ENCODE assay signal across 11 mouse cellular contexts in the genomic region with DNA sequence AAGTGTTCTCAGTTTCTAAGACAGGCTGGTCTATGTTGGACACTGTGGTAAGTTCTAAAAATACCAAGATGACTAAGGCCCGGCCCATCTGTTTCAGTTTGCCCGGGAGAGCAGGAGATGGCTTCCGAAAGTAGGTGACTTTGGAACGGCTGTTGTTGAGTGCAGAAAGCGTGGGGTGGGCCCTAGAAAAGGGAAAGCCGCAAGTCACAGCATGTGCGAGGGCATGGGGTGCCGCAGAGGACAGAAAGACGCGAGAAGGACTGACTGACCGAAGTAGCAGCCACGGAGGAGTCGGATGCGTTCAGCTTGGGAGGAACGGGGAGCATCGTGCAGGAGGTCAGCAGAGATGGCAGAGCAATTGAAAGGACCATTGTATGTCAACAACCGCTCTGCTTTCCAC. TPM values are rescaled to one million over a fixed set of nuclear protein-coding genes. Genes with fewer than 3 reads are reported as not detected.
DNase-seq lines count a peak whose midpoint lies in the region; ATAC-seq and TF ChIP-seq lines count a peak whose summit lies in the region.
"Had no signal": no experiment of that assay in that cellular context is flagged by ENCODE, and none has a peak within 500 bp of the region (broad histone marks: within the 10 kb centered on the region; RNA-seq: fewer than 3 reads in every experiment).

No protein-coding gene starts in this region.

- H3K36me3 ChIP-seq in CH12.LX (replicated peaks in 1 of 2; ENCODE audit: control insufficient read depth in 1 of 2, insufficient read depth in 1 of 2, low read length in 1 of 2) = peaks cover 0 to 8% of the 10 kb centered on the region in 2 experiments
- peaks cover 11% of the 10 kb centered on the region; the same call in 1 of the 2 replicates for H3K36me3 ChIP-seq in heart, embryonic 10.5 days
- H3K36me3 ChIP-seq in forebrain, embryonic 13.5 days (ENCODE audit: poor library complexity, severe bottlenecking) = peaks cover 13% of the 10 kb centered on the region
- H3K36me3 ChIP-seq in hindbrain, embryonic 10.5 days = peaks cover 13% of the 10 kb centered on the region
- H3K36me3 ChIP-seq: G1E had no signal

- no peaks in the 10 kb centered on the region for H3K9me3 ChIP-seq in CH12.LX (replicated peaks; ENCODE audit: low read length)
- no peaks in the 10 kb centered on the region for H3K9me3 ChIP-seq in heart, embryonic 10.5 days
- no peaks in the 10 kb centered on the region for H3K9me3 ChIP-seq in forebrain, embryonic 13.5 days (replicated peaks)
- H3K9me3 ChIP-seq in hindbrain, embryonic 10.5 days = no peaks in the 10 kb centered on the region
- H3K9me3 ChIP-seq: G1E; liver, embryonic 15.5 days had no signal

- ATAC-seq in forebrain, embryonic 13.5 days = no peak

- peak overlapping the region; percentile 2 for H3K9ac ChIP-seq in CH12.LX (ENCODE audit: insufficient read depth, low read depth)
- H3K9ac ChIP-seq in forebrain, embryonic 13.5 days = no peak overlapping the region
- H3K9ac ChIP-seq: liver, embryonic 15.5 days had no signal

- H3K4me1 ChIP-seq in CH12.LX (ENCODE audit: control insufficient read depth in 1 of 2, insufficient read depth in 2 of 2) = peaks cover 7 to 21% of the 10 kb centered on the region in 2 experiments
- peaks cover 5% of the 10 kb centered on the region; the same call in 1 of the 2 replicates for H3K4me1 ChIP-seq in heart, embryonic 10.5 days
- H3K4me1 ChIP-seq in forebrain, embryonic 13.5 days = no peaks in the 10 kb centered on the region
- no peaks in the 10 kb centered on the region for H3K4me1 ChIP-seq in hindbrain, embryonic 10.5 days (replicated peaks)
- H3K4me1 ChIP-seq: liver, embryonic 15.5 days had no signal

- H3K27me3 ChIP-seq in CH12.LX (replicated peaks) = no peaks in the 10 kb centered on the region
- no peaks in the 10 kb centered on the region for H3K27me3 ChIP-seq in heart, embryonic 10.5 days (ENCODE audit: insufficient read depth, poor library complexity, severe bottlenecking)
- H3K27me3 ChIP-seq in forebrain, embryonic 13.5 days = no peaks in the 10 kb centered on the region
- no peaks in the 10 kb centered on the region for H3K27me3 ChIP-seq in hindbrain, embryonic 10.5 days (ENCODE audit: insufficient read depth, poor library complexity, severe bottlenecking)
- H3K27me3 ChIP-seq: liver, embryonic 15.5 days had no signal

- dilution Hi-C loops in CH12.LX (cut with MboI; ENCODE audit: extremely low pct_ligation_motif_present, extremely low pct_unique_long_range_greater_than_20kb, low sequenced_read_pairs) = no loop called here

- in situ Hi-C loops in CH12.LX (cut with MboI; ENCODE audit: low pct_ligation_motif_present, low pct_unique_long_range_greater_than_20kb, low sequenced_read_pairs) = no loop called here

- 72% methylated on average over 17 of the region's 17 CpGs for WGBS in heart, embryonic 10.5 days
- 90% methylated on average over 17 of the region's 17 CpGs for WGBS in forebrain, embryonic 13.5 days
- WGBS in hindbrain, embryonic 10.5 days = 82% methylated on average over 17 of the region's 17 CpGs

- no peak for TF ChIP-seq CTCF in CH12.LX (conservative IDR thresholded peaks at IDR 0.05 in 1 of 2, IDR thresholded peaks at IDR 0.05 in 1 of 2; ENCODE audit: low read depth in 2 of 2, low read length in 2 of 2)

- peak; percentile 69; the same call in 1 of the 2 replicates for TF ChIP-seq EP300 in CH12.LX (IDR thresholded peaks at IDR 0.05; ENCODE audit: low read length)

- peak overlapping the region in 2 of 3 experiments; percentile 37 to 42 for H3K4me3 ChIP-seq in CH12.LX (replicated peaks in 1 of 3; ENCODE audit: low read depth in 2 of 3, low read length in 2 of 3, poor library complexity in 1 of 3)
- no peak overlapping the region for H3K4me3 ChIP-seq in heart, embryonic 10.5 days
- H3K4me3 ChIP-seq in forebrain, embryonic 13.5 days = no peak overlapping the region
- no peak overlapping the region for H3K4me3 ChIP-seq in hindbrain, embryonic 10.5 days
- H3K4me3 ChIP-seq: liver, embryonic 15.5 days had no signal

- peak overlapping the region; percentile 7 for H3K4me2 ChIP-seq in CH12.LX (ENCODE audit: insufficient read depth, low read depth, poor library complexity, severe bottlenecking)
- no peak overlapping the region for H3K4me2 ChIP-seq in forebrain, embryonic 13.5 days
- H3K4me2 ChIP-seq: liver, embryonic 15.5 days had no signal

- DNase-seq in CH12.LX (ENCODE audit: extremely low read depth) = peak; percentile 55
- DNase-seq in cerebellum, adult 8-10 months = peak; percentile 86
- peak; percentile 70 for DNase-seq in heart, embryonic 10.5 days (ENCODE audit: low spot score)
- peak; percentile 36 to 39 for DNase-seq in layer of hippocampus, postnatal 25 days (ENCODE audit: extremely low spot score in 1 of 2, low spot score in 1 of 2)
- DNase-seq in kidney, adult 8-10 months = no peak
- no peak for DNase-seq in adrenal gland, postnatal 14 days
- DNase-seq in hindbrain, embryonic 10.5 days (ENCODE audit: low spot score) = no peak
- DNase-seq: kidney, adult 9 months had no signal

- H3K79me2 ChIP-seq in CH12.LX (replicated peaks; ENCODE audit: control insufficient read depth, extremely low read depth, insufficient read depth, poor library complexity, severe bottlenecking) = no peaks in the 10 kb centered on the region

- 0 out of 2 replicates have a peak, but pooled peaks have one; percentile 31 for TF ChIP-seq POLR2A in CH12.LX (IDR thresholded peaks at IDR 0.05; ENCODE audit: low read depth, low read length)

- TF ChIP-seq RAD21 in CH12.LX (IDR thresholded peaks at IDR 0.05; ENCODE audit: low read depth, low read length) = no peak; the same call in 1 of the 2 replicates

- H3K27ac ChIP-seq in CH12.LX (ENCODE audit: insufficient read depth, low read depth) = no peak overlapping the region
- H3K27ac ChIP-seq in heart, embryonic 10.5 days = 0 out of 2 replicates have a peak overlapping the region, but pooled peaks have one; percentile 22
- no peak overlapping the region for H3K27ac ChIP-seq in forebrain, embryonic 13.5 days
- H3K27ac ChIP-seq in hindbrain, embryonic 10.5 days = no peak overlapping the region
- H3K27ac ChIP-seq: liver, embryonic 15.5 days had no signal

TF ChIP-seq in CH12.LX, 34 proteins besides CTCF, POLR2A, EP300 and RAD21 (continues in another document):
- TF ChIP-seq NELFE (IDR thresholded peaks at IDR 0.05; ENCODE audit: low read depth, low read length) (no peak), USF1 (IDR thresholded peaks at IDR 0.05; ENCODE audit: low read depth, low read length) (no peak), PAX5 (IDR thresholded peaks at IDR 0.05; ENCODE audit: low read length) (no peak), UBTF (IDR thresholded peaks at IDR 0.05; ENCODE audit: low read depth, low read length) (peak; percentile 60; the same call in 1 of the 2 replicates), IRF4 (IDR thresholded peaks at IDR 0.05; ENCODE audit: low read depth, low read length) (peak; percentile 79), GABPA (IDR thresholded peaks at IDR 0.05; ENCODE audit: insufficient replicate concordance, low read depth, low read length) (no peak), CHD2 (IDR thresholded peaks at IDR 0.05; ENCODE audit: low read length) (no peak), ZMIZ1 (IDR thresholded peaks at IDR 0.05; ENCODE audit: low read depth, low read length) (no peak), JUN (IDR thresholded peaks at IDR 0.05; ENCODE audit: insufficient read depth, low read depth, low read length) (peak; percentile 82), HCFC1 (IDR thresholded peaks at IDR 0.05; ENCODE audit: low read depth, low read length) (no peak), MAZ (IDR thresholded peaks at IDR 0.05; ENCODE audit: low read depth, low read length) (no peak), ZC3H11A (IDR thresholded peaks at IDR 0.05; ENCODE audit: low read depth, low read length) (no peak), KAT2A (IDR thresholded peaks at IDR 0.05; ENCODE audit: insufficient replicate concordance, low read length) (no peak), E2F4 (IDR thresholded peaks at IDR 0.05; ENCODE audit: insufficient replicate concordance, low read depth, low read length) (no peak), SMC3 (IDR thresholded peaks at IDR 0.05; ENCODE audit: low read depth, low read length) (no peak), MAFK (IDR thresholded peaks at IDR 0.05; ENCODE audit: insufficient replicate concordance, low read length) (no peak), POLR2AphosphoS2 (IDR thresholded peaks at IDR 0.05; ENCODE audit: low read depth, low read length) (no peak), NRF1 (IDR thresholded peaks at IDR 0.05; ENCODE audit: low read depth, low read length) (no peak), MAX (IDR thresholded peaks at IDR 0.05; ENCODE audit: low read length) (0 out of 2 replicates have a peak, but pooled peaks have one; percentile 55), USF2 (conservative IDR thresholded peaks at IDR 0.05; ENCODE audit: low read depth, low read length) (no peak), MXI1 (IDR thresholded peaks at IDR 0.05; ENCODE audit: low read depth, low read length) (peak; percentile 74), ELF1 (IDR thresholded peaks at IDR 0.05; ENCODE audit: low read depth, low read length) (no peak), ZNF384 (IDR thresholded peaks at IDR 0.05; ENCODE audit: low read depth, low read length) (no peak), BHLHE40 (IDR thresholded peaks at IDR 0.05; ENCODE audit: low read depth, low read length) (peak; percentile 82), RCOR1 (conservative IDR thresholded peaks at IDR 0.05; ENCODE audit: low read depth, low read length) (no peak; the same call in 1 of the 2 replicates)

RNA-seq across cellular contexts. Expression of a gene that starts 12.4 kb away (rescaled TPM):
- 45.8 and 65.6 TPM in 2 replicates for total RNA-seq in CH12.LX (2012; rRNA removed)
- total RNA-seq in CH12.LX (2014; rRNA removed) = 113 and 174 TPM in 2 replicates
- 108 and 123 TPM in 2 replicates for polyA plus RNA-seq in CH12.LX (2012; ENCODE audit: insufficient read length, low read depth)
- polyA plus RNA-seq in heart, embryonic 10.5 days (2016; fragmentation: Nextera tagmentation; extraction: Ambion mirVana) = 57.8 and 78.1 TPM in 2 replicates
- 10 to 100 TPM; 36.1 to 49.5 TPM for total RNA-seq in layer of hippocampus, postnatal 25 days (2021)
- 75.8 and 78.5 TPM in 2 replicates for polyA plus RNA-seq in forebrain, embryonic 13.5 days (2015; fragmentation: Nextera tagmentation; extraction: Ambion mirVana)
- 66.3 and 70.1 TPM in 2 replicates for total RNA-seq in adrenal gland, postnatal 14 days (2021)
- 66.9 and 78.3 TPM in 2 replicates for polyA plus RNA-seq in hindbrain, embryonic 10.5 days (2016; fragmentation: Nextera tagmentation; extraction: Ambion mirVana)

RNA-seq across cellular contexts. Expression of a gene that starts 34.6 kb away (rescaled TPM):
- total RNA-seq in CH12.LX (2012; rRNA removed) = 1.0 TPM in 2 replicates
- total RNA-seq in CH12.LX (2014; rRNA removed) = 2.6 and 3.8 TPM in 2 replicates
- 5.3 and 7.7 TPM in 2 replicates for polyA plus RNA-seq in CH12.LX (2012; ENCODE audit: insufficient read length, low read depth)
- polyA plus RNA-seq in heart, embryonic 10.5 days (2016; fragmentation: Nextera tagmentation; extraction: Ambion mirVana) = 59.7 and 65.2 TPM in 2 replicates
- 10 to 100 TPM; 51.4 to 58.2 TPM for total RNA-seq in layer of hippocampus, postnatal 25 days (2021)
- 142 and 155 TPM in 2 replicates for polyA plus RNA-seq in forebrain, embryonic 13.5 days (2015; fragmentation: Nextera tagmentation; extraction: Ambion mirVana)
- total RNA-seq in adrenal gland, postnatal 14 days (2021) = 19.2 and 20.5 TPM in 2 replicates
- polyA plus RNA-seq in hindbrain, embryonic 10.5 days (2016; fragmentation: Nextera tagmentation; extraction: Ambion mirVana) = 115 and 147 TPM in 2 replicates
- polyA plus RNA-seq: G1E had no signal

Comparison
In these comparisons a context has a peak if more than half of its experiments do, and no peak if none do; other contexts are left out.
1. DNase-seq: peak in CH12.LX (single experiment), cerebellum, adult 8-10 months (single experiment), heart, embryonic 10.5 days (single experiment) and layer of hippocampus, postnatal 25 days (2 of 2); none in kidney, adult 8-10 months (0 of 2), adrenal gland, postnatal 14 days (single experiment) and hindbrain, embryonic 10.5 days (single experiment).
2. H3K4me3 ChIP-seq: peak in CH12.LX (2 of 3); none in heart, embryonic 10.5 days (single experiment), forebrain, embryonic 13.5 days (single experiment) and hindbrain, embryonic 10.5 days (single experiment).